Mouse (Mus musculus): ENCODE measurements around the gene Oaz3. TPM values are rescaled to one million over a fixed set of nuclear protein-coding genes. Genes with fewer than 3 reads are reported as not detected.

Gene Oaz3
- polyA plus RNA-seq, 1 experiment: 0.31 TPM

DNA sequence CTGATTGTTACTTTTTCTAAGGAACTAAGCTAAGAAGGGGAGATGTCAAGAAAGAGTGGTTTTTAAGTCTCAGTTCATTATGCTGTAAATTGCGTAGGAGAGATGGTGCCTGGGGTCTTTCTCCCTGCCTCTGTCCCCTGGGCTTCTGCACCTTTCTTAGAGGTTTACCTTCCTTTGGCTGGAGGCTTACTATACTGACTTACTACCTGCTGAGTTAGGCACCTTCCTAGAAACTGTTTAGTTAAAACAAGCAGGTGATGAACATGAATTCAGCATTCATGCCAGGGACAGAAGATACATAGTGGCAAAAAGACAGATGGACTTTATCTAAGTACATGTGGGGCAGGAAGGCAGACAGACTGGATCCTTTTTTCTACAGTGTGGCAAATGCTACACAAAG is 47.4 kb downstream of the Oaz3 start:
- WGBS: 73% methylated on average over 1 of the region's 1 CpGs
- DNase-seq (ENCODE audit: low read depth, low spot score): no peak

DNA sequence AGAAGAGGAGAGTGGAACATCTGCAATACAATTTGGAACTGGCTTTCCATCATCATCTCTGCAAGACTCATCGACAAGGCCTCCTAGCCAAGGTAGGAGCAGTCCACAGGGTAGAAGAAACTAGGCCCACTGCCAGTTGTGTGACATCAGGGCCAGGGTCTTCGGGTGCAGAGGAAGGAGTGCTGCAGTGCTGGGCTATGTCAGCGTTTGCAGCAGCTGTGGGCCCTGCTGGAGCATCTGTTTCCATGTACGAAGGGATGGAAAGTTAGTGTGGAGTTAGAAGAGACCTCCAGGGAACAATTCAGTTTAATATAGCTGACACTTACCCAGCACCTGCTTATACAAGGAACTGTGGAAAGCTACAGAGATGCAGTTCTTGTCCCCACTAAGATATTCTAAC is 50.7 kb downstream of the Oaz3 start:
- 75% methylated on average over 4 of the region's 4 CpGs for WGBS
- no peak for DNase-seq (ENCODE audit: low read depth, low spot score)

DNA sequence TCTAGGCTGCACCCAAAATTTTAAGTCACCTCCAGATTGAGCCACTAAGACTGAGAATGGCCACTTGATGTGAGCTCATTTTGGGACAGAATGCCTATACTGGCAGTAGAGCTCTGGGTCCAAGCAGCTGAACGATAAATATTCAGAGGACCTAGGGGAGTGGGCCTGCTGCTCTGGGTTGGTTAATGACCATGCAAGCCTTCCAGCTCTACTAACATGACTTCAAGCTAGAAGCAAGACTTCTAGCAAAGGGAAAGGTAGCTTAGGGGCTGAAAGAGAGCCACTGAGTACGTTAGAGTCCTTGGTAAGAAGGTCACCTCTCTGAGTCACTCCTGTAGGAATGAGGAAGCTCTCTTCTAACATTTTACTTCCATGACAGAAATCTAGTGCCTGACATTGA is 51.6 kb downstream of the Oaz3 start:
- no peak for DNase-seq (ENCODE audit: low read depth, low spot score)
- WGBS: 77% methylated on average over 2 of the region's 2 CpGs

DNA sequence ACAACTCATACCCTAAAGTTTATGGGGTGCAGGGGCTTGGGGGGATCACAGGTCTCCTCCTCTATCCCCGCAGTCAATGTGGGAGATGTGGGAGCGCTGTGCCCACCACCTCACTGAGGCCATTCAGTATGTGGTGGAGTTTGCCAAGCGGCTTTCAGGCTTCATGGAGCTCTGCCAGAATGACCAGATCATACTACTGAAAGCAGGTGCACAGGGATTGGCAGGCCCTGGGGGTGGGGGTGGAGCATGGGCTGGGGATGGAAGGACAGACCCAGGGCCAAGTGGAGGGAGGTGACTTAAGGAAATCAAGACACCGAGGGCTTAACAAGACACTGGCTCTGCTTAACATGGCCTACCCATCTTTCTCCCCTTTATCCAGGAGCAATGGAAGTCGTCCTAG is 52.7 kb downstream of the Oaz3 start:
- 84% methylated on average over 5 of the region's 5 CpGs for WGBS

DNA sequence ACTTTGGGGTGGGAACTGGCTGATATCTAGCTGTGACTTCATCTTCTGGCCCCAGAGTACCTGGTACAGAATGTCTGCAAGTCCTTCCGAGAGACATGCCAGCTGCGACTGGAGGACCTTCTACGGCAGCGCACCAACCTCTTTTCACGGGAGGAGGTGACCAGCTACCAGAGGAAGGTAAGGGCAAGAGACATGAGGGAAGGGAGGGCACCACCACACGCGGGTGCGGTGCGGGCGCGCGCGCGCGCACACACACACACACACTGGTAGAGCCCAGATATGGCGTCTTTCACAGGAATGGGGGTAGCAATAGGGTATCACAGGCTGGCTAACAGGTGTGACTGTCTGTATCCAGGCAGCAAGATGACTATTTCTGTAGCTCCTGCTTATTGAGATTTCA is 54.3 kb downstream of the Oaz3 start:
- DNase-seq (ENCODE audit: low read depth, low spot score): no peak
- WGBS: 95% methylated on average over 16 of the region's 16 CpGs

More for the DNA sequence above, 52.7 kb downstream of the Oaz3 start:
- no peak for DNase-seq (ENCODE audit: low read depth, low spot score)

DNA sequence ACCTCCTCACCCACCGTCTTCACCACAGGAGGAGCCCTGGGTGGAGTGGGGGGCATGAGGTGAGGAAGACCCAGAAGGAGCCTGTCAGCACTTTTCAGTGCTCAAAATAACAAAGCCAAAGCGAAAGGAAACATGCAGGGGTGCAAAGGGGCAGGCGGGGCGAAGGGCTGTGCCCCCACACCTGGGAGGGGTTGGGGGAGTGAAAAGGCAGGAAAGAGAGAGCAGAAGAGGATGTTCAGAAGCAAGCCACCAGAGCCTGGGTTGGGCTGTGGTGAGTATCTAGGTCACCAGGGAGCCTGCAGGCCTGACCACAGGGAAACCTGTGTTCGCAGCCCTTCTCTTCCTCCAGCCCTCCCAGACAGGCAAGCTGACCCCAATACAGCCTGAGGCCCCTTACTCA is 55.7 kb downstream of the Oaz3 start:
- DNase-seq (ENCODE audit: low read depth, low spot score): no peak
- WGBS: 81% methylated on average over 5 of the region's 5 CpGs

DNA sequence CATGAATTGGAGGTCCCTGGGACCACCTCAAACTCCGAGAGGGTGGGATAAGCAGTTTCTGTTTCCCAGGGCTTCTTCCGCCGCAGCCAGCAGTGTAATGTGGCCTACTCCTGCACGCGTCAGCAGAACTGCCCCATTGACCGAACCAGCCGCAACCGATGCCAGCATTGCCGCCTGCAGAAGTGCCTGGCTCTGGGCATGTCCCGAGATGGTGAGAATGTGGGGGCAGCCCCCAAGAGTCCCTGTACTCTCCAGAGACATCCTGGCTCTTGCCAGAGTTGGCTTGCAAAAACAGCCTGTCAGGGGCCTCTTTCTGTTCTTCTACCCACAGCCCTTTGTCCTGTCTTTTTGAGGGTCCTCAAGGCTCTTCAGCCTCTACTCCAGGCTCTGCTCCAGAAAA is 56.3 kb downstream of the Oaz3 start:
- DNase-seq (ENCODE audit: low read depth, low spot score): no peak
- 86% methylated on average over 10 of the region's 10 CpGs for WGBS

DNA sequence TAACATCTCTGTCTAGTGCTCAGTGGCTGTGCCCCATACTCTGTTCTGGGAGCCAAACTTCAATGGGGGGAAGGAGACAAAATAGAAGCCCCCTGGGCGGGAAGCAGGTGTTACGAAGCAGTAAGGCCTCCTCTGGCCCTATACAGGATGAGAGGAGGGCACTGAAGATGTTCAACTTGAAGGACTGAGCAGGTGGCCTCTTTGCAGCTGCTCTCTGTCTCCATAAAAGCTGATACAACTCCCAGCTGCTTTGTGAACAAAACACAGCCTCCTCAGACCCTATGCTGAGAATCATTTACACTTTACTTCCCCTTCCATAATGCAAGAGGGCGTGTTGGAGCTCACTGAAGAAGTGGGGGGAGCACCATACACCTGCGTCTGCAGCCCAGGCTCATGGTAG is 57.0 kb downstream of the Oaz3 start:
- 67% methylated on average over 4 of the region's 4 CpGs for WGBS
- no peak for DNase-seq (ENCODE audit: low read depth, low spot score)

DNA sequence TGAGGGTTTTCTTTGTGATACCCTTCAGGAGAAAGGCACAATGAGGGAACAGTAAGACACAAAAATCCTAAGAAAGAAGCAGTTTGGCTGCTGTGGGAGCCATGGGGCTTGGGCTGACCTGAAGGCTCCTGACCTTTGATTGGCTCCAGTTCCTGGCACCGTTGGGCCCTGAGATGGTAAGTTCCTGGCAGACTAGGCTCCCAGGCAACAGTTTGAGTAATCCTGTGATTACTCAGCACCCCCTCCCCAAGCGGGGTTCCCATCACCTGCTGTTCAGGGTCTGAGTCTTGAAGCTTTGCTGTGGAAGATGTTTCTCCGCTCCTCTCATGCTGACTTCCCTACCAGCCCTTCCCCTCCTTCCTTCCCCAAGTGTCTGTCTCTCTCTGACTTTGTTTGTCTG is 60.2 kb downstream of the Oaz3 start:
- 64% methylated on average over 3 of the region's 3 CpGs for WGBS
- no peak for DNase-seq (ENCODE audit: low read depth, low spot score)

Other genes with a start within 250 kb of the Oaz3 start
- gene Gm5286, start 247.2 kb downstream of the Oaz3 start, polyA plus RNA-seq (2012; rRNA removed): not detected in 2 replicates
- not detected in 2 replicates for gene Gm4778, start 179.9 kb downstream of the Oaz3 start, polyA plus RNA-seq (2012; rRNA removed)
- gene Them4, start 133.8 kb downstream of the Oaz3 start, polyA plus RNA-seq (2012; rRNA removed): 2.3 and 3.4 TPM in 2 replicates
- gene Them5, start 101.8 kb downstream of the Oaz3 start, polyA plus RNA-seq (2012; rRNA removed): not detected in 2 replicates
- gene C2cd4d, start 81.5 kb downstream of the Oaz3 start, polyA plus RNA-seq (2012; rRNA removed): 0.25 and 0.31 TPM in 2 replicates
- gene Rorc, start 71.1 kb downstream of the Oaz3 start, polyA plus RNA-seq (2012; rRNA removed): 22.8 and 33.7 TPM in 2 replicates
- gene Lingo4, start 45.4 kb downstream of the Oaz3 start, polyA plus RNA-seq (2012; rRNA removed): 0.41 and 0.43 TPM in 2 replicates
- 0.12 and 0.23 TPM in 2 replicates for gene Tdrkh, start 30.6 kb downstream of the Oaz3 start, polyA plus RNA-seq (2012; rRNA removed)
- 33.9 and 37.9 TPM in 2 replicates for gene Mrpl9, start 597 bp downstream of the Oaz3 start, polyA plus RNA-seq (2012; rRNA removed)
- gene Celf3, start 34.4 kb upstream of the Oaz3 start, polyA plus RNA-seq (2012; rRNA removed): 6.4 and 8.6 TPM in 2 replicates
- gene Riiad1, start 36.4 kb upstream of the Oaz3 start, polyA plus RNA-seq (2012; rRNA removed): 0.36 and 0.86 TPM in 2 replicates
- gene Snx27, start 138.8 kb upstream of the Oaz3 start, polyA plus RNA-seq (2012; rRNA removed): 5.5 and 6.7 TPM in 2 replicates
- gene Gm10972, start 199.2 kb upstream of the Oaz3 start, polyA plus RNA-seq (2012; rRNA removed): not detected in 2 replicates
- 25.5 and 34.4 TPM in 2 replicates for gene Tuft1, start 215.0 kb upstream of the Oaz3 start, polyA plus RNA-seq (2012; rRNA removed)
- gene Selenbp2, start 249.6 kb upstream of the Oaz3 start, polyA plus RNA-seq (2012; rRNA removed): 4.9 and 6.3 TPM in 2 replicates